Mouse (Mus musculus): ENCODE measurements around the gene Pde7b.

DNA sequence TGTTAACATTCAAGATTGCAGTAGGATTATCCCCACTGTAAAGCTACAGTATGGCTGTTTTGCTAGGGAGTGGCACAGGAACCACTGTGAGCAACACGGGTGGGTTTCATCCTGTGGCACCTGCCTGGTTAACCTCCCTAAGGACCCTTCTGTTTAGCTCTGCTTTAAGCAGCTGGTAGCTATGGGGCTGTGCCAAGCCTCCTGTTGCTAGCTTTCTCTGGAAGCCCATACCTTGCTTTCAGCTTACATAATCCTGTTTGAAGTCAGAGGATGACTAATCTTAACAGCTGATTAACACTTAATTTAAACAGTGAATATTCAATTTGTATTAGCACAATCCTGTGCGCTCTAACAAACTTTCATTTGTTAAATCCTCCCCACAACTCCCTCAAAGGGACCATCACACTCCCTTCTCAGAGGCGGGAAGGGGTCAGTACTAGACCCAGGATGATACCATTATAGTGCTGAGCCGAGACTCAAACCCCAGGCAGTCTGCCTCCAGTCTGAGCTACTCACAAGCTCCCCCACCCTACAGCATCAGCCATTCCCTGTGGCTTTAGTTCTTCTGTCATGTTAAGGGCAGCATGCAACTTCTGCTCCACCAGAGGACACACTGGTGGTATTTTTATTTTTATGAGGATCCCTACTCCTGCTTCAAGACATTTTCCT, 362.3 kb downstream of the Pde7b start:
- TF ChIP-seq CTCF (IDR thresholded peaks at IDR 0.05), result no peak
- no peak for TF ChIP-seq POLR2A (IDR thresholded peaks at IDR 0.05; ENCODE audit: insufficient read depth, low read depth, low read length)
